Mouse (Mus musculus) 3134 (cell line): ENCODE results near the gene Supt4a.

Source experiments
- DNase-seq: peaks from one replicate; pipeline ENCODE4 v3.0.0-alpha.2; 2011; ENCODE audit warnings: low spot score; ENCODE audit not compliant: insufficient read length; ENCODE audit errors: extremely low read depth

Supt4a gene

DNA sequence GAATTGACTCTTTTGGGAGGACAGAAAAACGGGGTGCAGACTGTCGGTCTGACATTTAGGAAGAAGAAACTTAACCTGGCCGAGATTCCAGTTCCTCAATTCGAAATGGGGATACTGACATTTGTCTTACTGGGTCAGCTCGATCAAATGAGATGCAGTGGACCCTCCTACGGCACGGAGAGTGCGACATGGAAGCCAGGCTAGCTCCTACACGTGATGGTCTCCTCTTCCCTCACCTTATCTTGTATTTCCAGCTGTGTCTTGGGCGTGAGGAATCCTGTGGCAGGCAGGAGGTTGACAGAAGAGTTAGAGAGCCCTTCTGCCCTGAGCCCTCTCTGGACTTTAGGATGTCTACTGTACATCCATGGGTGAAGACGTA lies 12.7 kb downstream of the Supt4a start:
- no peak for DNase-seq

DNA sequence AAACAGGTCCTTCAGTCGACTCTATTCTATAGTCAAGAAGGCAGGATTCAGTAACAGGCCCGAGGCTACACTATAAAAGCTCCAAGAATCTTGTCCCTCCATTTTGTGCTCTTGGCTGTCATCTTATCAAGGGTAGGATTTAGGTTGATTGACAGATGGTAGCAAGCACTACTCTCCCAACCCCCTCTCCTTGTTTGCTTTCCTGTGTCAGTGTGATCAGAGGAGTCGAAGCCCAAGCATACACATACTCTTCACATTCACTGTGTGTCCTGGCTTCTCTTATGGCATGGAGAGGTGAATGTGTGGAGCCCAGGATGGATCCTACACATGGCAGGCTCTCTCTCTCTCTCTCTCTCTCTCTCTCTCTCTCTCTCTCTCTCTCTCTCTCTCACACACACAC lies 13.2 kb downstream of the Supt4a start:
- no peak for DNase-seq

DNA sequence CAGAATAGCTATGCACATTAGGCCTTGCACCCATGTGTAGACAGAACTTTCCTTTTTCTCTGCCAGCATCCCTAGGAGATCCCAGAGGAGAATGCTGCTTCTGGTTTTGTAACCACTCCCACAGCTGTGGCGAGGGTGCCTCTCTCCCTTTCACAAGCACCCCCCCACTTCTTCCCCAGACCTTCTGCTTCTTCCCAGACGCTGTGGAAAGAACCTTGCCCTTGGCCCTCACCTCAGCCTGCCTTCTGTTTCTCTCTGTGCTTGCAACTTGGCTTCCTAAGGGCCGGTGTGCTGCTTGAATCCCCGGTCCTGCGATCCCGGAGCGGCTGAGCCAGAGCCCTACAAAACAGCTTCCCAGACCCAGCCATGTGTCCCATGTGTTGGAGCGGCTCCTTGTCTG lies 13.7 kb downstream of the Supt4a start:
- DNase-seq = no peak

DNA sequence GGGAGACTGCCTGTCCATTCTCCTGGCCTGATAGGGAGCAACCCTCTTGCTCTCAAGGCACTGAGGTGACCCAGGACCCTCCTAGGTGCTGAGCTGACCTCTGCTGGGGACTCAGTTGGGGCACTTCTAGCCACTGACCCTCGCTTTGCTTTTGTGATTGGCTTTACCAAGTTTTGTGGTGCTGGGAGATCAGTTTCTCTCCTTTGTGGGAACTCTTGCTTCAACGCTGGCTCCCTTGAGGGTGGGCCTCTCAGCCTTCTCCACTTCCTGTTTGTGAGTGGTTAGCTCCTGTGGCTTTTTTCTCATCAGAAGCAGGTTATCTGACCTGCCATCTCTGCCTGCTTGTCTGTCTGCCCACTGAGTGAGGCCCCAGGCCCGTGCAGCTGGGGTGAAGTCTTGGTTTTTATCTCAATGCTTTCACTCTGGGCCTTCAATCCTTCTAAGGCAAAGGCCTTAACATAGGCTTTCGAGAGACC lies 14.2 kb downstream of the Supt4a start:
- DNase-seq = no peak

DNA sequence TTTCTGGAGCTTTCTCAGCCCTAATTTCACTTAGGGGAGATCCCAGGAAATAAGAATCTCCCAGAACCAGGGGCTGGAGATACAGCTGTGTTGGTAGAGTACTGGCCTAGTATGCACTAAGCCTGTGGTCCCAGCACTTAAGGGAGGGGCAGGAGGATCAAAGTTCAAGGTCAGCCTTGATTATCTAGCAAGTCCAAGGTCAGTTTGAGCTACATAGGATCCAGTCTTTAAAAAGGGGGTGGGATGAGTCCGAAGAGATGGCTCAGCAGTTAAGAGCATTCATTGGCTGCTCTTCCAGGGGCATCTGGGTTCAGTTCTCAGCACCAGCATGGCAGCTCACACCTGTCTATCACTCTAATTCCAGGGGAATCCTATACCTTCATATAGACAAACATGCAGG lies 15.0 kb downstream of the Supt4a start:
- DNase-seq = no peak

DNA sequence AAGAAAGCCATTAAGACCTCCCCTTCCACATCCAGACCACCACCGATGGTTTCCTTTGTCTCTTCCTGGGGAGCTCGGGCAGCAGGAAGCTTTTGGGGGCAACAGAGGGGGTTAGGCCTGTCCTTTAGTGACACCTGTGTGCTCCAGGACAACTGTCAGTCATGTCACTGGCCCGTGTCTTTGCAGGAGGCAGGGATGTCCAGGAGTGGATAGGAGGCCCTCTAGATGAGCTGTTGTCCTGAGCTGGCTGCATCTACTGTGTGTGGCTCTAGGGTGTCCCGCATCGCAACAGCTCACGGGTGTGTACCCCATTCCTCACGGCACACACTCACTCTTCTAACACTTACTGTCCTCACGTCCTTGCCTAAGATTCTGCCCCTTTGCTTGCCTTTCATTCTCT lies 15.9 kb downstream of the Supt4a start:
- no peak for DNase-seq

DNA sequence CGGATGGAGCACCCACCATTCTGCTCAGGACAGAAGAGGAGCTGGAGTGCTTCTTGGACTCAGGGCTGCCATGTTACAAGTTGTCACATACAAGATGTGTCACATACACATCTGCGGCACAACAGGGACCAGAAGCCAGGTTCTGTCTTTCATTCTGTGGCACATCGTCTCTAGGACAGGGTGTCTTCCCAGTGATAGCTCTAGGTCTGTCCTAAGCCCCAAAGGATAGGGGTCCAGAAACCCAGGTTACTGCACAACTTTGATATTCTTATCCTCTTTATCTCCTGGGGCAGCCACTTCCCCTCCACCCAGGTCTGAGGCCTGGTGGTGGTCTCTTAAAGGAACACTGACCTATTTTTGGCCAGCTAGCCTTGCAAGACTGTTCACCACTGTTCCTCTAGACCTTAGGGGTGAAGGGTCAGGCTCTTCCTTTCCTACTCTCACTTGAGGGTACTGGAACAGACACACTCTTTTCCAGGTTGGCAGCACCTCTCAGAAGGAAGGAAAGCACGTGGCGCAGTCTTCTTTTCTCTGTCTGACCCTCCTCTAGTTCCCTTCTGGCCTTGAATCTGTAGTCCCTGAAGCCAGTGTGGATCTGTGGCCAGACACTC lies 16.6 kb downstream of the Supt4a start:
- no peak for DNase-seq

DNA sequence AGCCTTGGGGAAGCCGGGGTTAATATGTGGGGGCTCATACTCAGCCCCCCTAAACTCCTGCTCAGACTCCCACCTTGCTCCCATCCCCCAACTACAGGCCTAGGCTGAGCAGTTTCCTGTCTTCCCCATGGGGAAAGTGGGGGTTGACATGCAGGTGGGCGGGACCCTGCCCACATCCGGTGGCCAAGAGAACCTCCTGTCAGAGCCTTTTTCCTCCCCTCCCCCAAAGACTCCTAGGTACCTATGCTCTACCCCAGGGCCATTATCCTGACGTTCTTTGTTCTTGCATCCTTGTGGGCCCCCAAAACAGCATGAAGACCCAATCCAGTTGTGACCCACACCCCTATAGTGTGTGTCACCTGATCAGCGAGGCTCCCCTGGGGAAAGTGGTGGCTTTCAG lies 17.3 kb downstream of the Supt4a start:
- DNase-seq = no peak

DNA sequence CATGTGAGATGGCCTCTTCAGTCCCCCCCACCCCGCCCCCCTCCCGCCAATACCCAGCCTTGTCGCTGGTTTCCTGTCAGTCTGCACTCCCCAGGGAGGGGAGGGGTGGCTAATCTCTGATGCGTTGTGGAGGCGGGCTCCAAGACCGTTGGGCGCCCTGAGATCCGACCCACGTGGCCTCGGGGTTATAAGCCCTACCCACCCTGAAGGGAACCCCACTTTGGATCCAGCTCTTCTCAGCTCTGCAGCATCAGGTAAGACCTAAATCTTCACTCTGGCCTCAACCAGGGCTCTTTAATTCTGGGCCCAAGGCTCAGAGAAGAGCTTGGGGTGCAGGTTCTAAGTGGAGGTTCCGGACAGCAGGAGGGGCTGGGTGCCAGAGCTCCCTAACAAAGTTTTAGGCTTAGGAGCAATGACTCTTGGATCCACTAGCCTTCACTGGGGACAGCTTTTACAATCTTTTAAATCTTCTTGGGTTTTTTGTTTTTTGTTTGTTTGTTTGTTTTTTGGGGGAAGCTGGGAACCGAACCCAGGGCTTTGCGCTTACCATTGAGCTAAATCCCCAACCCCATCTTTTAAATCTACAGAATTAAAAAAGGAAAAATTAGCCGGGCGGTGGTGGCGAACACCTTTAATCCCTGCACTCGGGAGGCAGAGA lies 18.1 kb downstream of the Supt4a start:
- DNase-seq = no peak

DNA sequence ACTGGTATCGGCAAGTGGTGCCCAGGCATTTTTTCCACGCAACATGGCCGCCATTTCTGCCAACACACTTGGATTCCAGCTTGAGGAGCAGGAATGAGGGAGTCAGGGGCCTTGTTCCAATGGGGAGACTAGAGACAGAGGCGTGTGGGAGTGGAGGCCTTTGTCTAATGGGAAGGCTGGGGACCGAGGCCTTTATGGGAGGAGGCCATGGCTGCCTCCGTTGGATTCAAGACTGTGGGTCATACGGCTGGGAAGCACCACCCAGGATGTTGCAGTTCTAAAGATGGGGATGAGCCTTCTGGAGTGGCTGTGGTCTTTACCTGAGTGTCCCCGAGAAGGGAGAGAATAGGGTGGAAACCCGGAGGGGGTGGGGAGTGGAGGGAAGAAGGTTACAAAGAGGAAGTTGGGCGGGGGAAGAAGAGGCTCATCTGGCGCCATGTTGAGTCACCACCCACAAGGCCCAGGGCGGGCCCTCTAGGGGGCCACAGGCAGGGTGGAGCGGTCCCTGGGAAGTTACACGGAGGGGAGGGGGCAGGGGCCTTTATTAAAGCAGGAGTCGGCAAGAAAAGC lies 19.0 kb downstream of the Supt4a start:
- DNase-seq = no peak

DNA sequence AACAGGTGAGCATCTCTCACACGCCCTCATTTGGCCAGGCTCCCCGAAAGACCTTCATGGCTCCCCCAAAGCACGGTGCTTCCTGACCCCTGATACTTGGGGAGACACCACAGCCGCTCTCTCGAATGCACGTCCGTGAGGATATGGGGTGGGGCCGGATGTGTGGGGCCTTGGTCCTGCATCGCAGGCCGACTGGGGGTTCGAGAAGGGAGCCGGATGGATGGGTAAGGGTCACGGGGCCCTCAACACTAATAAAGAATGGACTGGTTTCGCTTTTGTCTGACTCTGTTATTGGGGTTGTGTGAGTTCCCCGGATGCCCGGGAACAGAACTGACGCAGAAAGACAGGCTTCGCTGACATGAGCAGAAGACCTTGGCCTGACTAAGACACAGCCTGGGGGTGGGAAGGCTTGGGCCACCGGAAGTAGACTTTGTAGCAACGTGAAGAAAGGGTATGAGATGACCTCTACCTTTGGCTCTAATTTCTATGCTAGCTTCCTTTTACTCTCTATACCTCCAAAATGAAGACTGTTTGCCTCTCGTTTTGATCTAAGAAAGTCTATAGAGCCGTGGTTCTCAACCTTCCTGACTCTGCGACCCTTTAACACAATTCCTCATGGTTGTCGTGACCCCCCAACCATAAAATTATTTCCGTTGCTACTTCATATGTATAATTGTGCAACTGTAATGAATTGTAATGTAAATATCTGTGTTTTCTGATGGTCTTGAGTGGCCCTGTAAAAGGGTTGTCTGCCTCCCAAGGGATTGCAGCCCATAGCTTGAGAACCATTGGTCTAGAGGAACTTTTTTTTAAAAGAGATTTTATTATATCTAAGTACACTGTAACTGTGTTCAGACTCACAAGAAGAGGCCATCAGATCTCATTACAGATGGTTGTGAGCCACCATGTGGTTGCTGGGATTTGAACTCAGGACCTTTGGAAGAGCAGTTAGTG lies 19.9 kb downstream of the Supt4a start:
- no peak for DNase-seq

DNA sequence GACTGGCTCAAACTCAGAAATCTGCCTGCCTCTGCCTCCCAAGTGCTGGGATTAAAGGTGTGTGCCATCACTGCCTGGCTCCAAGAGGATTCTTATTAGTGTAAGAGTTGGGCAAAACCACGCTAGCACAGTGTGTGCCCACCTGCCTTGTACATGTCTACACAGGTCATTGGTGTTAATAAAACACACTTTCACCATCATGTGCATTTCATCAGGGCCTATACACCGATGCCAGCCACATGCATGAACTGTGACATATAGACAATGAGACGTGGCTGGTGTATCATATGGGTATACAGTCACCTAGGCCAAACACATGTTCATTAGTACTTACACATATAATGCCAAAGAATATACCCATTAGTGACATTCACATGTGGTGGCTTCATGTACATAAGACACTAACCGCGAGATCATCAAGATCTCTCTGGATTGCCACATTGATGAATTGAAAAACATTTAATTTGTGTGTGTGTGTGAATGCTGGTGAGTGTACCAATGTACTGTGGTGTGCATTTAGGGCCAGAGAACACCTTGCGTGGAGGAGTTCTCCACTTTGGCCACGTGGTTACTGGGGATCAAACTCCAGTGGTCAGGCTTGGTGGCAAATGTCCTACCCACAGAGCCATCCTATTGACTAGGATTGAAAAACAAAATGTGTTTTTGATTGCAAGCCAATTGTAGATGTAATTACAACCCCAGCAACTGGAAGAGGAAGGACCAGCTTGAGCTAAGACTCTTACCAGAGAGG lies 21.0 kb downstream of the Supt4a start:
- no peak for DNase-seq

DNA sequence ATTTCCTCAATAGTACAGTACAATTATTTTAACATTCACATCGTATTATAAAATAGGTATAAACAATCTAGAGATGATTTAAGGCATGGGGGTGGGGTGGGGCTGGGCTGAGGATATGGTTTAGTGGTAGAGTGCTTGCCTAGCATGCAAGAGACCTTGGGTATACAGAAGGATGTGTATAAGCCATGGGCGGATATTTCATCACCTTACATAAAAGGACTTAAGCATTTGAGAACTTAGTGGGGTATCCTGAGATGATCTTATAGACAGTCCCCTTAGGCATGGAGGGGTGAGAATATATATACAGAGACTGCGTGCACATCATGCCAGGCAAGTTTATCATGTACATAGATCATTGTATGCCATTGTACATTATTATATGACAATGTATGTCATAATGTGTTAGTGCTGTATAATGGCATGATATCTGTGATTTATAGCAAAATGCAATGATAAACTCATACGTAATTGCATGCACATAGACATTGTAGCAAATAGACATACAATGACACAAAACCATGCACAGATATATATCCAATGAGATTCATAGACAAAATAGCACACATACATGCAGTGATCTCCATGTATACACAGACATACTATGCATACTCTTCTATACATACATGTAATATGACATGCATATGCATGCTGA lies 21.7 kb downstream of the Supt4a start:
- DNase-seq = no peak

DNA sequence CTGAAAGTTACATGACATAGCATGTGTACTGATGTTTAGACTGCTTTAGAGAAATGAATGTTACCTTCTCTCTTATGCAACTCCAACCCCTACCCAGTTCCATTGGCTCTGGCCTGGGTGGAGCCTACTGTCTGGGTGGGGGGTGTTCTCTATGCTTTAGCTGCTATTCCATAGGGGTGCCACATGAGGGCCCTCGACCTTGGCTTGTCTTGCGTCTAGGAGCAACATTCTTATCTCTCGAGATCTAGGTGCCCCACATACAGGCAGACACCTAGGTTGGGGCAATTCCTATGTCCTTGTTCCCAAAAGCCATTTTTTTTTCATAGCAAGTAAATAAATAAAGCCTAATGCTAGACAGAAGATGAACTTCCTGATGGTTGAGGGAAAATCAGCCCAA lies 22.3 kb downstream of the Supt4a start:
- no peak for DNase-seq

DNA sequence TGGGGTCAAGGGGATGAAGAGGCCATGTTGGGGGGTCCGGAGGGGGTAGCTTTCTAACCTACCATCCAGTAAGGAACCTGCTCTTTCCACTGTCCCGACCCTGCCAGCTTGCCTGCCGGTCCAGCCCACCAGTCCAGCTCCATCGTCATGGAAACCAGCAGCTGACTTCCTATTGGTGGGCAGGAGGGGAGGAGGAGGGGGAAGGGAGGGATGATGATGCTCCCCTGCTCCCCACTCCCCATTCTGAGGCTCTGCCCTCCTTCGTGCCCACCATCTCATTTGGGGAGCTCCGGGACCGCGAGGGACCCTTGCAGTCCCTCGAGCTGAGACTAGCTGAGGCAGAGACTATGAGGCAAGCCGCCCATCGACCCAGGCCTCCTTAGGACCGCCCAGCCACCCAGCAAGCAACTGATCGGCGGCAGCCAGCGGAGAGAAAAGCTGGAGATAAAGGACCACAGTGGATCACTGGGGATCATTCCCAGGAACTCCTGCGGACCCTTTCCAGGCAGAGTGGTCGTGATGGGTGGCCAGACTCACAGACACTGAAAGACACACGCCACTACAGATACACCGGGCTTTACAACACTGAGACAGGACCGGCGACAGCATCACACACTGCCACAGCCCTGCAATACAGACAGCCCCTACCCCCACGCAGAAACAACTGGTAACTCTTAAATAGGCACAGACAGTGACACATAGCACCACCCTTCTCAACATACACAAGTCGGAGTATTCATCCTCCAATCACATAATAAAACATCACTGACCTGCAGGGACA lies 23.1 kb downstream of the Supt4a start, which contains the start of gene Tspoap1:
Gene Tspoap1, plus strand, starts transcription at position 241 of the 781 bp plus-strand sequence.
- DNase-seq = no peak

DNA sequence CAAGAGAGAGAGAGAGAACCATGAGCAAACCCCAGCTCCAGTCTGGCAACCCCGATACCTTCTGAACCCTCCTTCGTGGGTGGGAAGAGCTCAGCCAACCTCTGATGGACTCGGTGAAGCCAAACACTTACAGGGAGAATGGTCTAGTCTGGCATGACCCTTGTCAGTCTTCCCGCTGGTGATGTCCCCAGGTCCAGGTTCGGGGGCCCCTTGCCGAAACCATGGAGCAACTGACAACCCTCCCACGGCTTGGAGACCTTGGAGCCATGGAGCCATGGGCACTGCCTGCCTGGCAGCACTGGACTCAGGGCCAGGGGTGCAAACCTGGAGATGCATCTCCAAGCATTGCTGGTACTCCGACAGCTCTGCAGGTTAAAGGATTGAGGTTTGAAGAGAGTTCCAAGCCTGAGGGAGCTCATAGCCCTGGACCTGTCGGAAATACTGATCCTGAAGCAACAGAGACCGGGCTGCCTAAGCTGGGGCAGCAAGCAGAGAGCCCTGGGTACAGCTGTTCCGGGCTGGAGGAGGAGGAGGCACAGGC lies 23.9 kb downstream of the Supt4a start:
- no peak for DNase-seq

DNA sequence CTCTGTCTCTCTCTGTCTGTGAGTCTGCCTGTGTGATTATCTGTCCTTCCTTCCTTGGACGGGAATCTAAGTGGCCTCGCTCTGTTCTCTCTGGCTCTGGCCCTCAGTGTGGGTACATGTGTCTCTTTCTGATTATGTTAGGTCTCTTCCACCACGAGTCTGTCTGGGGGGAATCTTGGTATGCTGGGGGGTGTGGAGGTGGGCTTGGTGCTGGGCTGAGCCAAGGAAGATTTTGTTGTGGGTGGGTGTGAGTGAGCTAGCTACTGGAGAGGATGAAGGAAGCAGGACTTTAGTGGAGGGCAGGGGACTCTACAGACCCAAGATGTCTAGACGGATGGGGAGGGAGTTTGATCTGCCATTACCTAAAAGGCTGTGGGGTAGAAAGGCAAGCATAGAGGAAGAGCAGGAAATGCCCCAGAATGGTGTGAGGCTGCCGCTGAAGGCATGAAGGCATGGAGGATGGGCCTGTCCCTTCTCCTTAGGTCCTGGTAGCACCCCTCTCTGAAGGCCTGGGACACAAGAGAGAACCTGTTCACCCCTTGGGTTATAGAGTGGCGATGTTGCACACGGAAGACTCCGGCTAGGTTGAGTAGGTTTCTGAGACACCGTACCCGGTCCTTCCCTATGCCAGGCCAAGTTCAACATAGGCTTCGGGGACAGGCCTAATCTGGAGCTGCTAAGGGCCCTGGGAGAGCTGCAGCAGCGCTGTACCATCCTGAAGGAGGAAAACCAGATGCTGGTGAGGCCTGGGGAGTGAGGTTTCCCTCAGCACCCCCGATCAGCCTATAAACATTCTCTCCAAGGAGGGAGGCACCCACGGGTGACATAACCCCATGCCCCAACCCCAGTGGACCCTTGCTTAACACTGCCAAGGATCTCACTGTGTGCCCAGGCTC lies 24.7 kb downstream of the Supt4a start:
- DNase-seq = no peak
